ENCODE assay signal across 8 mouse cellular contexts in the genomic region with DNA sequence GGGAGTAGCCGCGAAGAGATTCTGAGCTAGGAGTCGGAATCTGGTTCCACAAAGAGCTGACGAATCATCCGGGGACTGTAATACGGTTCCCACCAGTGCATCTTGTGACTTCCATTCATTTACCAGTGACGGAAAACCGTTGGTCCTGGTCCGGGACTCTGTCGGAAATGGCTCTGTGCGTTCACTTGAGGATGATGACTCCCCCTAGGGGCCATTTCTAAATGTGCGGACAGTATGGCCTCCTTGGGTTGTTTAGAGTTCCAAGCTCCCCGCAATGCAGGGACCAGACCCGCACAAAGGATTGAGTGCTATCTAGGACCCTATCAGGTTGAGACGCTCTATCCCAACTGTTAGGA. TPM values are rescaled to one million over a fixed set of nuclear protein-coding genes. Genes with fewer than 3 reads are reported as not detected.
DNase-seq lines count a peak whose midpoint lies in the region; ATAC-seq and TF ChIP-seq lines count a peak whose summit lies in the region.

Gene Arl2, minus strand, starts transcription at position 155 of the 356 bp plus-strand sequence.

- no peaks in the 10 kb centered on the region for H3K27me3 ChIP-seq in embryonic facial prominence, embryonic 15.5 days
- no peaks in the 10 kb centered on the region for H3K27me3 ChIP-seq in heart, embryonic 10.5 days (ENCODE audit: insufficient read depth, poor library complexity, severe bottlenecking)
- H3K27me3 ChIP-seq in kidney, embryonic 14.5 days (ENCODE audit: control insufficient read depth, insufficient read depth, low read length) = no peaks in the 10 kb centered on the region
- no peaks in the 10 kb centered on the region for H3K27me3 ChIP-seq in limb, embryonic 15.5 days
- no peaks in the 10 kb centered on the region for H3K27me3 ChIP-seq in midbrain, postnatal 0 days (ENCODE audit: insufficient read depth, low read length)

- peak; percentile 81 for ATAC-seq in embryonic facial prominence, embryonic 15.5 days (ENCODE audit: insufficient number of reproducible peaks, low FRiP score, low TSS enrichment, low read depth)
- ATAC-seq in kidney, embryonic 14.5 days (ENCODE audit: low FRiP score, low TSS enrichment) = peak; percentile 80
- peak; percentile 62 for ATAC-seq in limb, embryonic 15.5 days (ENCODE audit: insufficient number of reproducible peaks, low FRiP score, low TSS enrichment, low read depth)
- ATAC-seq in midbrain, postnatal 0 days (ENCODE audit: low FRiP score) = peak; percentile 85

- peak within 1 kb of the TSS; percentile 81 for H3K9ac ChIP-seq in embryonic facial prominence, embryonic 15.5 days
- H3K9ac ChIP-seq in kidney, embryonic 14.5 days (ENCODE audit: low read depth, low read length) = peak within 1 kb of the TSS; percentile 75
- peak within 1 kb of the TSS; percentile 85 for H3K9ac ChIP-seq in limb, embryonic 15.5 days
- H3K9ac ChIP-seq in midbrain, postnatal 0 days (replicated peaks; ENCODE audit: low read length, poor library complexity, severe bottlenecking) = peak within 1 kb of the TSS; percentile 75

- H3K4me3 ChIP-seq in bone marrow, adult 2 months (replicated peaks; ENCODE audit: control insufficient read depth, low read depth, low read length) = peak within 1 kb of the TSS; percentile 77
- peak within 1 kb of the TSS; percentile 76 for H3K4me3 ChIP-seq in embryonic facial prominence, embryonic 15.5 days (replicated peaks)
- peak within 1 kb of the TSS; percentile 85 for H3K4me3 ChIP-seq in heart, embryonic 10.5 days
- peak within 1 kb of the TSS; percentile 63 for H3K4me3 ChIP-seq in kidney, embryonic 14.5 days (ENCODE audit: low read length)
- H3K4me3 ChIP-seq in limb, embryonic 15.5 days = peak within 1 kb of the TSS; percentile 56
- peak within 1 kb of the TSS; percentile 54 for H3K4me3 ChIP-seq in midbrain, postnatal 0 days (ENCODE audit: low read depth, low read length)

- no peak for TF ChIP-seq POLR2A in bone marrow, adult 2 months (IDR thresholded peaks at IDR 0.05; ENCODE audit: borderline replicate concordance, control insufficient read depth, low read depth, low read length)

- WGBS in bone marrow, adult 2 months = 1% methylated on average over 15 of the region's 15 CpGs
- under 1% methylated on average over 15 of the region's 15 CpGs for WGBS in embryonic facial prominence, embryonic 15.5 days
- WGBS in heart, embryonic 10.5 days = 0% methylated on average over 15 of the region's 15 CpGs
- WGBS in kidney, embryonic 14.5 days = 0% methylated on average over 15 of the region's 15 CpGs
- WGBS in limb, embryonic 15.5 days = under 1% methylated on average over 15 of the region's 15 CpGs
- under 1% methylated on average over 15 of the region's 15 CpGs for WGBS in midbrain, postnatal 0 days

- peak within 1 kb of the TSS; percentile 76 for H3K4me2 ChIP-seq in embryonic facial prominence, embryonic 15.5 days (replicated peaks)
- H3K4me2 ChIP-seq in kidney, embryonic 14.5 days (replicated peaks; ENCODE audit: low read depth, low read length) = peak within 1 kb of the TSS; percentile 84
- peak within 1 kb of the TSS; percentile 77 for H3K4me2 ChIP-seq in limb, embryonic 15.5 days
- H3K4me2 ChIP-seq in midbrain, postnatal 0 days (ENCODE audit: low read depth, low read length, poor library complexity, severe bottlenecking) = peak within 1 kb of the TSS; percentile 55

- H3K9me3 ChIP-seq in embryonic facial prominence, embryonic 15.5 days (replicated peaks) = no peaks in the 10 kb centered on the region
- no peaks in the 10 kb centered on the region for H3K9me3 ChIP-seq in heart, embryonic 10.5 days
- no peaks in the 10 kb centered on the region for H3K9me3 ChIP-seq in kidney, embryonic 14.5 days (ENCODE audit: control insufficient read depth, low read length)
- no peaks in the 10 kb centered on the region for H3K9me3 ChIP-seq in limb, embryonic 15.5 days
- no peaks in the 10 kb centered on the region for H3K9me3 ChIP-seq in midbrain, postnatal 0 days (ENCODE audit: low read length)

- TF ChIP-seq CTCF in bone marrow, adult 2 months (IDR thresholded peaks at IDR 0.05; ENCODE audit: control insufficient read depth, insufficient read depth, low read length) = peak; percentile 67
- TF ChIP-seq CTCF in midbrain, postnatal 0 days (IDR thresholded peaks at IDR 0.05) = peak; percentile 70

- peak within 1 kb of the TSS; percentile 81 for H3K27ac ChIP-seq in bone marrow, adult 2 months (ENCODE audit: control insufficient read depth, insufficient read depth, low read depth, low read length, poor library complexity)
- H3K27ac ChIP-seq in embryonic facial prominence, embryonic 15.5 days (replicated peaks) = peak within 1 kb of the TSS; percentile 98
- H3K27ac ChIP-seq in heart, embryonic 10.5 days = peak within 1 kb of the TSS; percentile 98
- H3K27ac ChIP-seq in kidney, embryonic 14.5 days (ENCODE audit: low read depth, low read length) = peak within 1 kb of the TSS; percentile 93
- peak within 1 kb of the TSS; percentile 94 for H3K27ac ChIP-seq in limb, embryonic 15.5 days
- peak within 1 kb of the TSS; percentile 96 for H3K27ac ChIP-seq in midbrain, postnatal 0 days (ENCODE audit: low read depth, low read length)

- no peaks in the 10 kb centered on the region for H3K4me1 ChIP-seq in bone marrow, adult 2 months (ENCODE audit: control insufficient read depth, insufficient read depth, low read length)
- peaks cover 19% of the 10 kb centered on the region for H3K4me1 ChIP-seq in embryonic facial prominence, embryonic 15.5 days
- peaks cover 17% of the 10 kb centered on the region for H3K4me1 ChIP-seq in heart, embryonic 10.5 days
- H3K4me1 ChIP-seq in kidney, embryonic 14.5 days (ENCODE audit: control insufficient read depth, insufficient read depth, low read length) = 0 out of 2 replicates have a peak, but pooled peaks cover 5% of the 10 kb centered on the region
- H3K4me1 ChIP-seq in limb, embryonic 15.5 days = peaks cover 16% of the 10 kb centered on the region
- H3K4me1 ChIP-seq in midbrain, postnatal 0 days (ENCODE audit: insufficient read depth, low read length) = peaks cover 10% of the 10 kb centered on the region

- peak; percentile 89 for DNase-seq in CD4-positive helper T cell, adult 2 months (ENCODE audit: low read depth, low spot score)
- DNase-seq in heart, embryonic 10.5 days (ENCODE audit: low spot score) = peak; percentile 93
- DNase-seq in midbrain, postnatal 0 days (ENCODE audit: low spot score) = peak; percentile 96
- peak; percentile 86 to 88 for DNase-seq in spleen, postnatal 4 days (ENCODE audit: low spot score in 2 of 2)

- peaks cover 12% of the 10 kb centered on the region; the same call in 1 of the 2 replicates for H3K36me3 ChIP-seq in embryonic facial prominence, embryonic 15.5 days
- peaks cover 13% of the 10 kb centered on the region; the same call in 1 of the 2 replicates for H3K36me3 ChIP-seq in heart, embryonic 10.5 days
- H3K36me3 ChIP-seq in kidney, embryonic 14.5 days (ENCODE audit: control insufficient read depth, insufficient read depth, low read length) = peaks cover 4% of the 10 kb centered on the region; the same call in 1 of the 2 replicates
- H3K36me3 ChIP-seq in limb, embryonic 15.5 days = peaks cover 13% of the 10 kb centered on the region
- H3K36me3 ChIP-seq in midbrain, postnatal 0 days (ENCODE audit: insufficient read depth, low read length) = peaks cover 9% of the 10 kb centered on the region

RNA-seq across cellular contexts. Expression of gene Arl2, which starts in this region (rescaled TPM):
- polyA plus RNA-seq in bone marrow, adult 2 months (2011; ENCODE audit: insufficient read depth, insufficient read length, low replicate concordance, missing spikeins) = 19.6 and 20.5 TPM in 2 replicates
- polyA plus RNA-seq in embryonic facial prominence, embryonic 15.5 days (2015; fragmentation: Nextera tagmentation; extraction: Ambion mirVana) = 98.5 and 100 TPM in 2 replicates
- 91.2 and 105 TPM in 2 replicates for polyA plus RNA-seq in heart, embryonic 10.5 days (2016; fragmentation: Nextera tagmentation; extraction: Ambion mirVana)
- polyA plus RNA-seq in kidney, embryonic 14.5 days (2014; fragmentation: Nextera tagmentation; extraction: Ambion mirVana) = 82.6 and 98.8 TPM in 2 replicates
- 89.2 and 89.9 TPM in 2 replicates for polyA plus RNA-seq in limb, embryonic 15.5 days (2015; fragmentation: Nextera tagmentation; extraction: Ambion mirVana)
- 83.4 and 123 TPM in 2 replicates for total RNA-seq in midbrain, postnatal 0 days (2014; rRNA removed)
- 159 and 174 TPM in 2 replicates for polyA plus RNA-seq in midbrain, postnatal 0 days (2015; fragmentation: Nextera tagmentation; extraction: Ambion mirVana)

Comparison
In these comparisons a context has a peak if more than half of its experiments do, and no peak if none do; other contexts are left out.
1. Peak in every context shown above with its lines: DNase-seq, ATAC-seq, H3K4me3 ChIP-seq and H3K27ac ChIP-seq.